Mouse (Mus musculus) testis, adult 2 months (tissue): ENCODE results near the gene Bid. TPM values are rescaled to one million over a fixed set of nuclear protein-coding genes. Genes with fewer than 3 reads are reported as not detected.
"Not testable (repeated sequence)": the region's sequence is repeated elsewhere in the genome, so short reads cannot be mapped to it uniquely, and the experiment has no call there.

Experiments used
- H3K27ac ChIP-seq: fragments of 200-500 bp; 2 replicates; pipeline ENCODE4 v1.5.1; 2012; ENCODE audit warnings: low read depth, low read length; ENCODE audit not compliant: control insufficient read depth, insufficient read depth
- H3K27me3 ChIP-seq: fragments of 200-500 bp; 2 replicates; pipeline ENCODE4 v1.6.1; 2012; ENCODE audit warnings: mild to moderate bottlenecking, low read length, moderate library complexity; ENCODE audit not compliant: control insufficient read depth, insufficient read depth
- H3K36me3 ChIP-seq: fragments of 200-500 bp; 2 replicates; pipeline ENCODE4 v1.6.1; 2012; ENCODE audit warnings: mild to moderate bottlenecking, low read length; ENCODE audit not compliant: control insufficient read depth, insufficient read depth
- H3K4me1 ChIP-seq: fragments of 200-500 bp; 2 replicates; pipeline ENCODE4 v1.6.1; 2012; ENCODE audit warnings: low read length; ENCODE audit not compliant: control insufficient read depth, insufficient read depth
- H3K4me3 ChIP-seq: fragments of 200-500 bp; 2 replicates; pipeline ENCODE4 v1.5.1; 2012; ENCODE audit warnings: low read depth, mild to moderate bottlenecking, low read length, moderate library complexity, mixed read lengths; ENCODE audit not compliant: control insufficient read depth
- CTCF ChIP-seq: fragments of 200-500 bp; IDR thresholded peaks from 2 replicates; pipeline ENCODE4 v1.5.1; 2012; ENCODE audit warnings: low read depth, mild to moderate bottlenecking, inconsistent platforms, low read length, moderate library complexity; ENCODE audit not compliant: control insufficient read depth, insufficient read depth, insufficient replicate concordance
- POLR2A ChIP-seq: fragments of 200-500 bp; IDR thresholded peaks from 2 replicates; pipeline ENCODE4 v1.6.1; 2012; ENCODE audit warnings: low read depth, mild to moderate bottlenecking, inconsistent platforms, low read length, moderate library complexity; ENCODE audit not compliant: control insufficient read depth
- polyA plus RNA-seq: library from polyadenylated mRNA; depleted of rRNA; stranded (reverse); fragments of >200 nt; gene quantifications from 2 replicates; pipeline ENCODE4 v1.2.3, GENCODE M21; 2012

Gene Bid
- polyA plus RNA-seq, 1 experiment = 2.6 TPM

DNA sequence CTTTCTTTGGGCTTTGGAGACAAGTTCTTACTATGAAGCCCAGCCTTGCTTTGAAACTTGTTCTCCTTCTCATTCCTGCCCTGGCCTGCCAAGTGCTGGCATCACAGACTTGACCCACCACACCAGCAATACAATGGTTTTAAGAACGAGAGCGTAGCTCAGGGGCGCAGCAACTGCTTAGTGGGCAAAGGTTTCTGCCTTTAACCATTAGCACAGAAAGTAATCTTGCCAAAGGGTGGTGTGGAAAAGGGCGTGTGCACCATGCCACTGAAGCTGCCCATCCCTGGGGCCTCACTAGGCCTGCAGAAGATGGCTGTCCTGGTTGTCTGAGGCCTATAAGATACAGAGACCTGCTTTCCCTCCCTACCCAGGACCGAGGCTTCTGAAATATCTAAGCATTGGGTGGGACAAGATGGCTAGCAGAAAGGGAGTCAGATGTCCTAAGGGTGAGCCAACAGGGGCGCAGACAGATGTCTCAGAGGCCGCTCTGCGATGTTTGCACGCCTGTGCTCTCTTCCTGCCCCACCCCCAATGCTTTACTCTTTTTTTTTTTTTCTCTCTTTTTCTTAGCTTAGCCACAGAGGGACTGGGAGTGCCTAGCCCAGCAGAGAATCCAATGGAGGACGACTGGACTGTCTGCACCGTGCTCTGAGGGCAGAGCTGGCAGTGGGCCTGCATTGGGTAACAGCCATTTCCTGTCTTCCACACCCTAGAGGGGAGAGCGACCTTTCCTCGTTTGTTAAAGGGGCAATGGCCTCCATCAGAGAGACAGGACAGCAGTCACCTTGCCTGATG, 5.2 kb downstream of the Bid start:
- Histone ChIP-seq H3K4me3 (no peak overlapping the region), H3K4me1 (peaks cover 14% of the 10 kb centered on the region), H3K36me3 (no peaks in the 10 kb centered on the region), H3K27me3 (no peaks in the 10 kb centered on the region), H3K27ac (no peak overlapping the region)
- TF ChIP-seq POLR2A = no peak
- no peak for TF ChIP-seq CTCF

- Histone ChIP-seq H3K36me3 (no peaks in the 10 kb centered on the region), H3K27me3 (no peaks in the 10 kb centered on the region), H3K4me3 (no peak overlapping the region), H3K4me1 (peaks cover under 1% of the 10 kb centered on the region), H3K27ac (no peak overlapping the region)
- TF ChIP-seq POLR2A (no peak), CTCF (no peak)
These were observed 7.2 kb downstream of the Bid start for GRCm38 (mm10) chr6:120909501-120909900.

DNA sequence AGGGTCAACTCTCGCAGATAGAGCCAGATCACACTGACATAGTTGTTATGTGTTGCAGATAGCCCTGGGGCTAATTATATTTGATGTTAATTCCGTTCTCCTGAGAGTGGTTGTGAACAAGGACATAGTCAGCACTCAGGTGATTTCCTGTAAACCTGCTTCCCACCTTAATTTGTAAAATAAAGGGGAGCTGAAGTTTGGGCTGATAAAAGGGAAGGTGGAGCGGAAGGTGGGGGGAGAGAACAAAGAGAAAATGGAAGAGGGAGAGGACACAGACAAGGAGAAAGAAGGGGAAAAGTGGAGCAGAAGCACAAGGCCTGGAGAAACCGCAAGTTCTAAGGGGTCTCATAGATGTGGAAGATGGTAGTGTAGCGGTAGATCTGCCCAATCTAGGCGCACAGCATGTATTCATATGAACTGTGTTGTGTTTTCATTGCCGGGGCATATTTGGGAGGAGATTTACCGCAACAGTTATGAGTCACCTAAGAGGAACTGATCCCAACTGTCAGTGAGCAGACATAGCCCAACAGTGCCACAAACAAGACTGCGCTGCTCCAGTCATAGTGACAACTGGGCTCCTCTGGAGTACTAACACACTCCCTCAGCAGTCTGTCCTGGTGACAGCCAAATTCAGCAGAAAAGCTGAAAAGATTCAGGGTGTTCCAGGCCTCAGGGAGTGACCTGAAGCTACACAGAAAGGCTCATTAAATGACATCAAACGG, 8.6 kb downstream of the Bid start:
- not testable (repeated sequence) for H3K4me1 ChIP-seq, H3K36me3 ChIP-seq, H3K4me3 ChIP-seq, H3K27me3 ChIP-seq, H3K27ac ChIP-seq

DNA sequence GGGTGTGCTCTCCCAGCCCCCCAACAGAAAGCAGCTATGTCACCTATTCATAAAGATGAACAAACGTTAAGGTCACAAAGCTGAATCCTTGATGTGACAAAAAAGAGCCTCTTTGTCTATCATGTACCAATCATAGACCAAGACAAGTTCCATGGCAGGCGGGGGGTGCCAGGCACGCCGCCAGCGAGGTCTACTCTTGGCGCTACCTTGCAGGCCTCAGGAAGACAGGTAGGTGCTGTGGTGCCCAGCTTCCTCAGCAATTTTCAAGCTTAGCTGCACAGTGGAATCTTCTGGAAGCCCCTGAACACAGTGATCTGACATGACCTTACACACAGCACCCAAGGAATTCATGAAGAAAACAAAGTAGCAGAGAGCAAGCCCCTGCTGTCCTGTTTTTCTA, 10.1 kb downstream of the Bid start:
- no peaks in the 10 kb centered on the region for H3K27me3 ChIP-seq
- H3K36me3 ChIP-seq = no peaks in the 10 kb centered on the region
- H3K4me1 ChIP-seq = no peaks in the 10 kb centered on the region
- TF ChIP-seq POLR2A = no peak
- TF ChIP-seq CTCF = no peak
- no peak overlapping the region for H3K4me3 ChIP-seq
- no peak overlapping the region for H3K27ac ChIP-seq

GRCm38 (mm10) chr6:120905111-120905510, 11.5 kb downstream of the Bid start:
- H3K27ac ChIP-seq = no peak overlapping the region
- no peak overlapping the region for H3K4me3 ChIP-seq
- no peaks in the 10 kb centered on the region for H3K4me1 ChIP-seq
- TF ChIP-seq POLR2A (no peak), CTCF (no peak)
- no peaks in the 10 kb centered on the region for H3K27me3 ChIP-seq
- H3K36me3 ChIP-seq = no peaks in the 10 kb centered on the region

DNA sequence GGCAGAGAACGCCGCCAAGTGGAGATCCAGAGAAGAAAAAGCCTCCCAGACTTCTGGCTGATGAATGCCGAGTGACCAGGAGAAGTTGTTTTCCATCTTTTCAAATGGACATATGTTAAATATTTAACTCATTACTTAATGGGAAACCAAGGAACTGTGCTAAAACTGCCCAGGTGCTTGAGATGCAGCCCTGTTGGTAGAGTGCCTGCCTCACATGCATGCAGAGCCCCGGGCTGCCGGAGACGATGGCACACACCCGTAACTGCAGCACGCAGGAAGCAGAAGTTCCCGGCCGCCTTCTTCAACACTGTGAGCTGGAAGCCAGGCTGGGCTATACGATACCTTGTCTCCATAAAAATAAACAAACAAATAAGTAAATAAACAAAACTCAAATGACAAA, 12.7 kb downstream of the Bid start:
- no peak for TF ChIP-seq POLR2A
- Histone ChIP-seq H3K36me3 (no peaks in the 10 kb centered on the region), H3K27ac (no peak overlapping the region), H3K27me3 (no peaks in the 10 kb centered on the region), H3K4me3 (no peak overlapping the region), H3K4me1 (no peaks in the 10 kb centered on the region)

- H3K4me1 ChIP-seq = no peaks in the 10 kb centered on the region
- TF ChIP-seq CTCF (peak; percentile 28; the same call in 1 of the 2 replicates), POLR2A (no peak)
- H3K4me3 ChIP-seq = no peak overlapping the region
- H3K36me3 ChIP-seq = no peaks in the 10 kb centered on the region
- H3K27me3 ChIP-seq = no peaks in the 10 kb centered on the region
- no peak overlapping the region for H3K27ac ChIP-seq
These were observed 13.2 kb downstream of the Bid start for GRCm38 (mm10) chr6:120903450-120903912.
